In genomic region chr1:175082104-175082503, GRCm38 (mm10) we compare ENCODE assay signal across 17 mouse cellular contexts.
DNase-seq lines count a peak whose midpoint lies in the region; ATAC-seq and TF ChIP-seq lines count a peak whose summit lies in the region.
"Had no signal": no experiment of that assay in that cellular context is flagged by ENCODE, and none has a peak within 500 bp of the region (broad histone marks: within the 10 kb centered on the region; RNA-seq: fewer than 3 reads in every experiment).

No protein-coding gene starts in this region.

- H3K27me3 ChIP-seq in heart, embryonic 13.5 days (replicated peaks) = no peaks in the 10 kb centered on the region
- no peaks in the 10 kb centered on the region for H3K27me3 ChIP-seq in midbrain, embryonic 11.5 days (ENCODE audit: control insufficient read depth, insufficient read depth, low read length)
- H3K27me3 ChIP-seq in midbrain, embryonic 14.5 days (ENCODE audit: control insufficient read depth, insufficient read depth, low read length) = no peaks in the 10 kb centered on the region
- no peaks in the 10 kb centered on the region for H3K27me3 ChIP-seq in liver, embryonic 14.5 days (ENCODE audit: control insufficient read depth, insufficient read depth, low read length)
- H3K27me3 ChIP-seq: CH12.LX; limb, embryonic 13.5 days had no signal

- intact Hi-C loops in left cerebral cortex, postnatal 14 days (cut with DNase I) = no loop called here

- no peak overlapping the region for H3K4me3 ChIP-seq in heart, embryonic 13.5 days
- no peak overlapping the region for H3K4me3 ChIP-seq in midbrain, embryonic 11.5 days (ENCODE audit: low read depth, low read length)
- no peak overlapping the region for H3K4me3 ChIP-seq in midbrain, embryonic 14.5 days (replicated peaks; ENCODE audit: low read depth, low read length)
- no peak overlapping the region for H3K4me3 ChIP-seq in liver, embryonic 14.5 days (ENCODE audit: insufficient read depth in 1 of 2, low read depth in 2 of 2, low read length in 2 of 2)
- H3K4me3 ChIP-seq: limb, embryonic 13.5 days had no signal

- no peak for TF ChIP-seq CTCF in liver, embryonic 14.5 days (IDR thresholded peaks at IDR 0.05; ENCODE audit: low read depth)

- H3K9ac ChIP-seq in heart, embryonic 13.5 days = no peak overlapping the region
- H3K9ac ChIP-seq in midbrain, embryonic 11.5 days (ENCODE audit: low read length) = no peak overlapping the region
- no peak overlapping the region for H3K9ac ChIP-seq in midbrain, embryonic 14.5 days (replicated peaks; ENCODE audit: low read length)
- no peak overlapping the region for H3K9ac ChIP-seq in liver, embryonic 14.5 days (replicated peaks)
- H3K9ac ChIP-seq: limb, embryonic 13.5 days had no signal

- no peaks in the 10 kb centered on the region for H3K36me3 ChIP-seq in heart, embryonic 13.5 days
- no peaks in the 10 kb centered on the region for H3K36me3 ChIP-seq in midbrain, embryonic 11.5 days (ENCODE audit: control insufficient read depth, insufficient read depth, low read length)
- no peaks in the 10 kb centered on the region for H3K36me3 ChIP-seq in midbrain, embryonic 14.5 days (ENCODE audit: control insufficient read depth, insufficient read depth, low read length)
- no peaks in the 10 kb centered on the region for H3K36me3 ChIP-seq in liver, embryonic 14.5 days (replicated peaks; ENCODE audit: control insufficient read depth, insufficient read depth, low read depth)
- H3K36me3 ChIP-seq: limb, embryonic 13.5 days had no signal

- WGBS in heart, embryonic 13.5 days = 10% methylated on average over 1 of the region's 1 CpGs
- 90% methylated on average over 1 of the region's 1 CpGs for WGBS in midbrain, embryonic 11.5 days
- WGBS in midbrain, embryonic 14.5 days = 75% methylated on average over 1 of the region's 1 CpGs
- WGBS in liver, embryonic 14.5 days (ENCODE audit: insufficient replicate concordance) = 32% methylated on average over 1 of the region's 1 CpGs

- ATAC-seq in heart, embryonic 13.5 days (ENCODE audit: extremely low read depth, insufficient number of reproducible peaks, low FRiP score, low TSS enrichment) = no peak; the same call in 1 of the 2 replicates
- no peak for ATAC-seq in midbrain, embryonic 11.5 days (ENCODE audit: low FRiP score)
- ATAC-seq in midbrain, embryonic 14.5 days (ENCODE audit: low FRiP score, low TSS enrichment) = no peak
- ATAC-seq in liver, embryonic 14.5 days (ENCODE audit: insufficient read depth) = peak; percentile 100
- ATAC-seq: hindbrain, postnatal 0 days had no signal

- H3K4me1 ChIP-seq in heart, embryonic 13.5 days = peaks cover 13% of the 10 kb centered on the region
- H3K4me1 ChIP-seq in midbrain, embryonic 11.5 days (ENCODE audit: control insufficient read depth, insufficient read depth, low read length) = no peaks in the 10 kb centered on the region
- H3K4me1 ChIP-seq in midbrain, embryonic 14.5 days (ENCODE audit: control insufficient read depth, insufficient read depth, low read length) = no peaks in the 10 kb centered on the region
- peaks cover 12% of the 10 kb centered on the region in 2 experiments for H3K4me1 ChIP-seq in liver, embryonic 14.5 days (replicated peaks; ENCODE audit: control insufficient read depth in 2 of 2, insufficient read depth in 2 of 2, low read length in 1 of 2)
- H3K4me1 ChIP-seq: limb, embryonic 13.5 days had no signal

- DNase-seq in heart, adult 8-10 months (ENCODE audit: low spot score) = no peak
- peak; percentile 14 for DNase-seq in midbrain, embryonic 11.5 days (ENCODE audit: low spot score, missing footprints)
- no peak for DNase-seq in midbrain, embryonic 14.5 days
- DNase-seq in liver, embryonic 14.5 days (ENCODE audit: low read depth in 3 of 3, low spot score in 3 of 3) = peak in 2 of 3 experiments; percentile 67 to 68
- DNase-seq in Muller cell, postnatal 12 days (ENCODE audit: inconsistent ontology term) = no peak
- no peak for DNase-seq in left cerebral cortex, postnatal 14 days (ENCODE audit: low spot score in 2 of 2)
- DNase-seq: adrenal gland, postnatal 10 days; cerebellum, adult 2 months; gastrocnemius, postnatal 10 days; kidney, adult 8-10 months; kidney, postnatal 36 days; layer of hippocampus, adult 9-11 months; thymus, postnatal 36 days had no signal

- H3K4me2 ChIP-seq in heart, embryonic 13.5 days = no peak overlapping the region
- no peak overlapping the region for H3K4me2 ChIP-seq in midbrain, embryonic 11.5 days
- no peak overlapping the region for H3K4me2 ChIP-seq in midbrain, embryonic 14.5 days (ENCODE audit: low read length)
- H3K4me2 ChIP-seq in liver, embryonic 14.5 days (ENCODE audit: low read depth) = peak overlapping the region; percentile 42
- H3K4me2 ChIP-seq: limb, embryonic 13.5 days had no signal

- no peaks in the 10 kb centered on the region for H3K9me3 ChIP-seq in heart, embryonic 13.5 days
- no peaks in the 10 kb centered on the region for H3K9me3 ChIP-seq in midbrain, embryonic 11.5 days (ENCODE audit: control insufficient read depth, low read length)
- H3K9me3 ChIP-seq in midbrain, embryonic 14.5 days (ENCODE audit: control insufficient read depth, low read length) = no peaks in the 10 kb centered on the region
- no peaks in the 10 kb centered on the region for H3K9me3 ChIP-seq in liver, embryonic 14.5 days (ENCODE audit: control insufficient read depth, low read length)
- H3K9me3 ChIP-seq: limb, embryonic 13.5 days had no signal

- peak; percentile 88 for TF ChIP-seq EP300 in liver, embryonic 14.5 days (IDR thresholded peaks at IDR 0.05; ENCODE audit: low read depth)

- peak overlapping the region; percentile 45; the same call in 1 of the 2 replicates for H3K27ac ChIP-seq in heart, embryonic 13.5 days (replicated peaks)
- H3K27ac ChIP-seq in midbrain, embryonic 11.5 days (ENCODE audit: low read depth, low read length) = no peak overlapping the region
- no peak overlapping the region for H3K27ac ChIP-seq in midbrain, embryonic 14.5 days (replicated peaks; ENCODE audit: low read depth, low read length)
- H3K27ac ChIP-seq in liver, embryonic 14.5 days = peak overlapping the region; percentile 83
- H3K27ac ChIP-seq: hindbrain, postnatal 0 days; limb, embryonic 13.5 days had no signal

Comparison
In these comparisons a context has a peak if more than half of its experiments do, and no peak if none do; other contexts are left out.
1. DNase-seq: peak in midbrain, embryonic 11.5 days (single experiment) and liver, embryonic 14.5 days (2 of 3); none in heart, adult 8-10 months (single experiment), midbrain, embryonic 14.5 days (single experiment), Muller cell, postnatal 12 days (single experiment) and left cerebral cortex, postnatal 14 days (0 of 2).
2. H3K27ac ChIP-seq: peak in heart, embryonic 13.5 days (single experiment) and liver, embryonic 14.5 days (single experiment); none in midbrain, embryonic 11.5 days (single experiment) and midbrain, embryonic 14.5 days (single experiment).